30 mouse cellular contexts compared by ENCODE assay signal in the genomic region with DNA sequence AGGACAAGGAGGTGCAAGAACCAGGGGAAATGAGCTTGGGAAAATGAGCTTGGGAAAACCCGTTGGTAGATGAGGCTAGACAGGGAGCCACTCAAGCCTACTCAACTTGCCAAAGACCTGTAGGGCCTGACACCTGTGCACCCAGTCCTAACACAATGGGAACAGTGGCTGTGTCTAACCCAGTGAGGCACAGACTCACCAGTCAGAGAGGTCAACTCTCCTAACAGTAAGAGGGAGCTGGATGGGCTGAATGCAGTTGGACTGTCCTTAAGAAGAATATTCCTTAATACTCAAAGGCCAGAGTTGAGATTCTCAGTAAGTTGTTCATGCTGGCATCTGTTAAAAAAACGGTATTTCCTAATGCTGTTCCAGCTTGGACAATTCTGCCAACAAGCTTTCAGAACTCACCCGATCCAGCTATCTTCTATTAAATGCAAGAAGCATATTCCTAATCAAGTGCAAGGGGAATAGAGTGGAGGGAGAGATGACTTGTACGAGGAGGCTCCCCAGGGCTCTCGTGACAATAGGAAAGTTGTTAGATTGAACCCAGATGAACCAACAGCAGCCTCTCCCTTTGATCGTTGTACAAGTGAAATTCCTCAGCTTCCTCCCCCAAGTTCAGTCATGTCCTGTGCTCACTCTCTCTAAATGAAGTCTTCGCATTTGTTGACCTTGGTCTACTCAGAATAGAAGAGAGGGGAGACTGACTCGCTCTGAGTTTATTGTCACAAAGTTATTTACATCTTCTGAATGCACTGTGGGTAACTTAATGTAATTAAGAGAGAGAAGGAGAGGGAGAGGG.
DNase-seq lines count a peak whose midpoint lies in the region; ATAC-seq and TF ChIP-seq lines count a peak whose summit lies in the region.
"Had no signal": no experiment of that assay in that cellular context is flagged by ENCODE, and none has a peak within 500 bp of the region (broad histone marks: within the 10 kb centered on the region; RNA-seq: fewer than 3 reads in every experiment).

No protein-coding gene starts in this region.

- no peaks in the 10 kb centered on the region for H3K27me3 ChIP-seq in embryonic facial prominence, embryonic 11.5 days (ENCODE audit: control insufficient read depth, insufficient read depth, low read length)
- 0 out of 2 replicates have a peak, but pooled peaks cover 3% of the 10 kb centered on the region for H3K27me3 ChIP-seq in embryonic facial prominence, embryonic 10.5 days (replicated peaks; ENCODE audit: low read depth, poor library complexity, severe bottlenecking)
- no peaks in the 10 kb centered on the region for H3K27me3 ChIP-seq in lung, embryonic 15.5 days
- H3K27me3 ChIP-seq in stomach, embryonic 14.5 days (ENCODE audit: control insufficient read depth, insufficient read depth, low read length), result no peaks in the 10 kb centered on the region
- H3K27me3 ChIP-seq in stomach, postnatal 0 days (ENCODE audit: control insufficient read depth, insufficient read depth, low read length), result no peaks in the 10 kb centered on the region
- H3K27me3 ChIP-seq: forebrain, embryonic 13.5 days; hindbrain, embryonic 12.5 days; intestine, embryonic 15.5 days; limb, embryonic 13.5 days; liver, embryonic 12.5 days; neural tube, embryonic 12.5 days; stomach, embryonic 15.5 days had no signal

- no peak overlapping the region for H3K4me2 ChIP-seq in embryonic facial prominence, embryonic 11.5 days (ENCODE audit: low read depth, low read length)
- no peak overlapping the region for H3K4me2 ChIP-seq in lung, embryonic 15.5 days
- no peak overlapping the region for H3K4me2 ChIP-seq in stomach, embryonic 14.5 days (replicated peaks; ENCODE audit: low read depth, low read length)
- no peak overlapping the region for H3K4me2 ChIP-seq in stomach, postnatal 0 days (replicated peaks; ENCODE audit: low read depth)
- H3K4me2 ChIP-seq: forebrain, embryonic 13.5 days; hindbrain, embryonic 12.5 days; intestine, embryonic 15.5 days; limb, embryonic 13.5 days; liver, embryonic 12.5 days; neural tube, embryonic 12.5 days; stomach, embryonic 15.5 days had no signal

- no peak overlapping the region for H3K9ac ChIP-seq in embryonic facial prominence, embryonic 11.5 days (replicated peaks; ENCODE audit: low read length)
- H3K9ac ChIP-seq in lung, embryonic 15.5 days, result no peak overlapping the region
- no peak overlapping the region for H3K9ac ChIP-seq in stomach, embryonic 14.5 days (replicated peaks; ENCODE audit: low read depth, low read length)
- no peak overlapping the region for H3K9ac ChIP-seq in stomach, postnatal 0 days (ENCODE audit: low read length)
- H3K9ac ChIP-seq: forebrain, embryonic 13.5 days; hindbrain, embryonic 12.5 days; intestine, embryonic 15.5 days; limb, embryonic 13.5 days; liver, embryonic 12.5 days; liver, postnatal 0 days; neural tube, embryonic 12.5 days; stomach, embryonic 15.5 days had no signal

- H3K9me3 ChIP-seq in embryonic facial prominence, embryonic 11.5 days (replicated peaks; ENCODE audit: control insufficient read depth, low read length), result no peaks in the 10 kb centered on the region
- H3K9me3 ChIP-seq in embryonic facial prominence, embryonic 10.5 days, result no peaks in the 10 kb centered on the region
- no peaks in the 10 kb centered on the region for H3K9me3 ChIP-seq in lung, embryonic 15.5 days
- 0 out of 2 replicates have a peak, but pooled peaks cover 5% of the 10 kb centered on the region for H3K9me3 ChIP-seq in stomach, embryonic 14.5 days (ENCODE audit: control insufficient read depth, low read depth, low read length)
- H3K9me3 ChIP-seq in stomach, postnatal 0 days (ENCODE audit: control insufficient read depth, low read length), result no peaks in the 10 kb centered on the region
- H3K9me3 ChIP-seq: forebrain, embryonic 13.5 days; heart, embryonic 10.5 days; hindbrain, embryonic 12.5 days; intestine, embryonic 15.5 days; liver, embryonic 12.5 days; midbrain, embryonic 10.5 days; stomach, embryonic 15.5 days had no signal

- no peak for TF ChIP-seq EP300 in stomach, postnatal 0 days (optimal IDR thresholded peaks at IDR 0.05)

- H3K4me1 ChIP-seq in embryonic facial prominence, embryonic 11.5 days (ENCODE audit: control insufficient read depth, insufficient read depth, low read length), result no peaks in the 10 kb centered on the region
- H3K4me1 ChIP-seq in embryonic facial prominence, embryonic 10.5 days, result no peaks in the 10 kb centered on the region
- H3K4me1 ChIP-seq in lung, embryonic 15.5 days, result no peaks in the 10 kb centered on the region
- H3K4me1 ChIP-seq in stomach, embryonic 14.5 days (ENCODE audit: control insufficient read depth, insufficient read depth, low read length), result no peaks in the 10 kb centered on the region
- no peaks in the 10 kb centered on the region for H3K4me1 ChIP-seq in stomach, postnatal 0 days (replicated peaks; ENCODE audit: control insufficient read depth, insufficient read depth)
- H3K4me1 ChIP-seq: forebrain, embryonic 13.5 days; heart, embryonic 10.5 days; hindbrain, embryonic 12.5 days; intestine, embryonic 15.5 days; limb, embryonic 13.5 days; liver, embryonic 12.5 days; midbrain, embryonic 10.5 days; neural tube, embryonic 12.5 days; stomach, embryonic 15.5 days had no signal

- H3K4me3 ChIP-seq in embryonic facial prominence, embryonic 11.5 days (ENCODE audit: low read depth, low read length), result no peak overlapping the region
- H3K4me3 ChIP-seq in embryonic facial prominence, embryonic 10.5 days, result no peak overlapping the region
- no peak overlapping the region for H3K4me3 ChIP-seq in lung, embryonic 15.5 days
- no peak overlapping the region for H3K4me3 ChIP-seq in stomach, embryonic 14.5 days (ENCODE audit: low read depth, low read length)
- H3K4me3 ChIP-seq in stomach, postnatal 0 days (ENCODE audit: low read depth, low read length), result no peak overlapping the region
- H3K4me3 ChIP-seq: forebrain, embryonic 13.5 days; heart, embryonic 10.5 days; hindbrain, embryonic 12.5 days; intestine, embryonic 15.5 days; limb, embryonic 13.5 days; liver, embryonic 12.5 days; midbrain, embryonic 10.5 days; myocyte; neural tube, embryonic 12.5 days; stomach, embryonic 15.5 days had no signal

- H3K36me3 ChIP-seq in embryonic facial prominence, embryonic 11.5 days (replicated peaks; ENCODE audit: control insufficient read depth, insufficient read depth, low read depth, low read length), result no peaks in the 10 kb centered on the region
- no peaks in the 10 kb centered on the region for H3K36me3 ChIP-seq in embryonic facial prominence, embryonic 10.5 days (replicated peaks)
- H3K36me3 ChIP-seq in lung, embryonic 15.5 days, result no peaks in the 10 kb centered on the region
- no peaks in the 10 kb centered on the region for H3K36me3 ChIP-seq in stomach, embryonic 14.5 days (ENCODE audit: control insufficient read depth, insufficient read depth, low read length)
- no peaks in the 10 kb centered on the region for H3K36me3 ChIP-seq in stomach, postnatal 0 days (ENCODE audit: control insufficient read depth, insufficient read depth, low read length)
- H3K36me3 ChIP-seq: heart, embryonic 10.5 days; hindbrain, embryonic 12.5 days; intestine, embryonic 15.5 days; limb, embryonic 13.5 days; liver, embryonic 12.5 days; midbrain, embryonic 10.5 days; neural tube, embryonic 12.5 days; stomach, embryonic 15.5 days had no signal

- ATAC-seq in embryonic facial prominence, embryonic 11.5 days (replicated peaks; ENCODE audit: insufficient number of reproducible peaks, low FRiP score, low TSS enrichment, low read depth), result no peak
- 0 out of 2 replicates have a peak, but pooled peaks have one; percentile 27 for ATAC-seq in lung, embryonic 15.5 days (ENCODE audit: borderline replicate concordance, extremely low read depth, low FRiP score, low TSS enrichment)
- no peak for ATAC-seq in stomach, embryonic 14.5 days (ENCODE audit: insufficient number of reproducible peaks, insufficient read depth, low FRiP score, low read depth)
- no peak for ATAC-seq in stomach, postnatal 0 days (ENCODE audit: low FRiP score, low TSS enrichment)
- ATAC-seq in megakaryocyte-erythroid progenitor cell, adult 5-6 weeks (replicated peaks; ENCODE audit: low FRiP score, low TSS enrichment, poor library complexity, severe bottlenecking), result no peak
- ATAC-seq: forebrain, embryonic 13.5 days; hindbrain, postnatal 0 days; intestine, embryonic 15.5 days; liver, embryonic 12.5 days; liver, postnatal 0 days had no signal

- DNase-seq in embryonic facial prominence, embryonic 11.5 days (ENCODE audit: low spot score), result peak; percentile 14
- DNase-seq in embryonic facial prominence, embryonic 10.5 days (ENCODE audit: low spot score), result no peak
- no peak for DNase-seq in lung, postnatal 14 days
- DNase-seq in stomach, postnatal 0 days (ENCODE audit: low spot score), result no peak
- no peak for DNase-seq in layer of hippocampus, postnatal 14 days (ENCODE audit: low spot score in 2 of 2)
- DNase-seq: adrenal gland, postnatal 10 days; cerebellum, adult 11 months; cerebellum, adult 9-10 months; cerebellum, postnatal 36 days; gastrocnemius, postnatal 14 days; heart, postnatal 36 days; kidney, adult 2 months; kidney, postnatal 10 days; liver, postnatal 0 days; right cerebral cortex, postnatal 14 days; thymus, postnatal 14 days had no signal

- WGBS in embryonic facial prominence, embryonic 11.5 days, result 60% methylated on average over 8 of the region's 8 CpGs
- 59% methylated on average over 8 of the region's 8 CpGs for WGBS in embryonic facial prominence, embryonic 10.5 days
- WGBS in lung, embryonic 15.5 days, result 50% methylated on average over 8 of the region's 8 CpGs
- 58% methylated on average over 8 of the region's 8 CpGs for WGBS in stomach, embryonic 14.5 days
- WGBS in stomach, postnatal 0 days, result 56% methylated on average over 8 of the region's 8 CpGs

- no peak for TF ChIP-seq CTCF in stomach, postnatal 0 days (IDR thresholded peaks at IDR 0.05; ENCODE audit: low read depth)

- H3K27ac ChIP-seq in embryonic facial prominence, embryonic 11.5 days (replicated peaks; ENCODE audit: low read depth, low read length), result no peak overlapping the region
- H3K27ac ChIP-seq in embryonic facial prominence, embryonic 10.5 days (replicated peaks), result no peak overlapping the region
- H3K27ac ChIP-seq in lung, embryonic 15.5 days, result no peak overlapping the region
- H3K27ac ChIP-seq in stomach, embryonic 14.5 days (ENCODE audit: low read length), result peak overlapping the region; percentile 22; the same call in 1 of the 2 replicates
- no peak overlapping the region for H3K27ac ChIP-seq in stomach, postnatal 0 days (replicated peaks)
- H3K27ac ChIP-seq: forebrain, embryonic 13.5 days; heart, embryonic 10.5 days; hindbrain, embryonic 12.5 days; hindbrain, postnatal 0 days; intestine, embryonic 15.5 days; limb, embryonic 13.5 days; liver, embryonic 12.5 days; midbrain, embryonic 10.5 days; neural tube, embryonic 12.5 days; stomach, embryonic 15.5 days had no signal
